Mouse (Mus musculus): Measurements from ENCODE around the gene Ccdc74a. TPM values are rescaled to one million over a fixed set of nuclear protein-coding genes. Genes with fewer than 3 reads are reported as not detected.

Ccdc74a gene
- polyA plus RNA-seq, 1 experiment from 2014 or later, result 9.4 TPM

- H3K4me3 ChIP-seq (ENCODE audit: low read depth, low read length), result no peak overlapping the region
- H3K27me3 ChIP-seq (replicated peaks; ENCODE audit: control insufficient read depth, insufficient read depth, low read length), result no peaks in the 10 kb centered on the region
- ATAC-seq, result peak; percentile 90
- no peaks in the 10 kb centered on the region for H3K9me3 ChIP-seq (ENCODE audit: control insufficient read depth)
- H3K4me2 ChIP-seq (replicated peaks; ENCODE audit: low read depth), result no peak overlapping the region
- 35% methylated on average over 5 of the region's 5 CpGs for WGBS
- no peaks in the 10 kb centered on the region for H3K4me1 ChIP-seq (replicated peaks; ENCODE audit: control insufficient read depth, insufficient read depth, low read length)
- peaks cover 74% of the 10 kb centered on the region for H3K36me3 ChIP-seq (ENCODE audit: control insufficient read depth, insufficient read depth)
- no peak overlapping the region for H3K9ac ChIP-seq (ENCODE audit: low read depth, low read length)
- peak overlapping the region; percentile 83 for H3K27ac ChIP-seq (ENCODE audit: low read depth, low read length)
- TF ChIP-seq CTCF (IDR thresholded peaks at IDR 0.05; ENCODE audit: low read depth), result no peak
Observed at GRCm38 (mm10) chr16:17656212-17656871, 10.1 kb downstream of the Ccdc74a start.

GRCm38 (mm10) chr16:17665568-17665967, 19.3 kb downstream of the Ccdc74a start:
- Histone ChIP-seq H3K36me3 (ENCODE audit: control insufficient read depth, insufficient read depth) (peaks cover 57% of the 10 kb centered on the region), H3K4me3 (ENCODE audit: low read depth, low read length) (no peak overlapping the region), H3K27ac (ENCODE audit: low read depth, low read length) (no peak overlapping the region), H3K9me3 (ENCODE audit: control insufficient read depth) (no peaks in the 10 kb centered on the region), H3K9ac (ENCODE audit: low read depth, low read length) (no peak overlapping the region), H3K4me2 (replicated peaks; ENCODE audit: low read depth) (no peak overlapping the region), H3K27me3 (replicated peaks; ENCODE audit: control insufficient read depth, insufficient read depth, low read length) (no peaks in the 10 kb centered on the region), H3K4me1 (replicated peaks; ENCODE audit: control insufficient read depth, insufficient read depth, low read length) (no peaks in the 10 kb centered on the region)
- no peak for ATAC-seq
- no peak for TF ChIP-seq CTCF (IDR thresholded peaks at IDR 0.05; ENCODE audit: low read depth)

DNA sequence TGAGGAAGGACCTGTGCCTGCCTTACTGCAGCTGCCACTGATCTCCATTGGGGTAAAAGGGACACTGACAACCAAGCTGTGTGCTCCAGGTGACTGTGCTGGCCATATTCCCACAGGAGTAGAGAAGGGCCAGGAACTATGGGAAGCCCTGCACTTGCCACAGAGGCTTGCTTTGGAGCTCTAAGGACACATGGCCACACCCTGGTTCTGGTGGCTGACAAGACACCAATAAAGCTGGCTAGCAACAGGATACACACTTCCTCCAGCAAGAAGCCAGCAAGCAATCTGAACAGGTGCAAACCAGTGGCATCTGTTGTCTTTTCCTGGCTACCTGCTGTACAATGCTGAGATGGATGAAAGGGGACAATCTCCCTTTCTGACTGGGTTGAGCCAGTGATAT, 23.6 kb downstream of the Ccdc74a start:
- Histone ChIP-seq H3K27me3 (replicated peaks; ENCODE audit: control insufficient read depth, insufficient read depth, low read length) (no peaks in the 10 kb centered on the region), H3K9ac (ENCODE audit: low read depth, low read length) (no peak overlapping the region), H3K27ac (ENCODE audit: low read depth, low read length) (no peak overlapping the region; the same call in 1 of the 2 replicates), H3K4me1 (replicated peaks; ENCODE audit: control insufficient read depth, insufficient read depth, low read length) (no peaks in the 10 kb centered on the region), H3K36me3 (ENCODE audit: control insufficient read depth, insufficient read depth) (peaks cover 70% of the 10 kb centered on the region), H3K9me3 (ENCODE audit: control insufficient read depth) (no peaks in the 10 kb centered on the region), H3K4me3 (ENCODE audit: low read depth, low read length) (no peak overlapping the region), H3K4me2 (replicated peaks; ENCODE audit: low read depth) (no peak overlapping the region)
- ATAC-seq, result no peak
- TF ChIP-seq CTCF (IDR thresholded peaks at IDR 0.05; ENCODE audit: low read depth), result no peak

DNA sequence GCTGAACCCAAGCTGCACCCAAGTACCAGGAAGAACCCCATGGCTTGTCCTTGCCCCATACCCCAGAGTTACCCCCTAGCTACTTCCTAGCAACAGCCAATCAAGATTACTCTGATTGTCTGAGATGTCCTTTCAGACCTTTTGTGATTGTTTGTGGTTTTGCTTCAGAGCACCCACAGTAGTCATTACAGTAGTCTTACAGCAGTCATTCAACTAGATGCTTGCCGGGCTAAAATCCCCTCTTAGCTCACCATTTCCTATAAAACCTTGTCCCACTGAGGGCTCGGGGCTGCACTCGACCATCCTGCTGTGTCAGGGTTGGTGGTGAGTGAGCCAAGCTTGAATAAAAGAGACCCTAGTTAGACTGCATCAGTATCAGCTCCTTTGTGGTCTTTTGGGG, 48.6 kb downstream of the Ccdc74a start:
- H3K9ac ChIP-seq (ENCODE audit: low read depth, low read length), result no peak overlapping the region
- no peak for ATAC-seq
- WGBS, result 90% methylated on average over 3 of the region's 3 CpGs
- H3K27me3 ChIP-seq (replicated peaks; ENCODE audit: control insufficient read depth, insufficient read depth, low read length), result no peaks in the 10 kb centered on the region
- H3K9me3 ChIP-seq (ENCODE audit: control insufficient read depth), result no peaks in the 10 kb centered on the region
- H3K4me2 ChIP-seq (replicated peaks; ENCODE audit: low read depth), result no peak overlapping the region
- H3K27ac ChIP-seq (ENCODE audit: low read depth, low read length), result no peak overlapping the region
- TF ChIP-seq CTCF (IDR thresholded peaks at IDR 0.05; ENCODE audit: low read depth), result no peak
- peaks cover 28% of the 10 kb centered on the region for H3K36me3 ChIP-seq (ENCODE audit: control insufficient read depth, insufficient read depth)
- no peak overlapping the region for H3K4me3 ChIP-seq (ENCODE audit: low read depth, low read length)
- H3K4me1 ChIP-seq (replicated peaks; ENCODE audit: control insufficient read depth, insufficient read depth, low read length), result no peaks in the 10 kb centered on the region; the same call in 1 of the 2 replicates

Other genes starting within 250 kb of the Ccdc74a start
- gene Snap29, start 240.5 kb upstream of the Ccdc74a start, polyA plus RNA-seq (2015; fragmentation: Nextera tagmentation; extraction: Ambion mirVana), result 15.5 and 16.8 TPM in 2 replicates
- 20.5 and 23.3 TPM in 2 replicates for gene Pi4ka, start 240.2 kb upstream of the Ccdc74a start, polyA plus RNA-seq (2015; fragmentation: Nextera tagmentation; extraction: Ambion mirVana)
- gene Crkl, start 194.5 kb upstream of the Ccdc74a start, polyA plus RNA-seq (2015; fragmentation: Nextera tagmentation; extraction: Ambion mirVana), result 29.9 and 36.9 TPM in 2 replicates
- gene Aifm3, start 156.9 kb upstream of the Ccdc74a start, polyA plus RNA-seq (2015; fragmentation: Nextera tagmentation; extraction: Ambion mirVana), result 7.2 and 8.6 TPM in 2 replicates
- 129 and 137 TPM in 2 replicates for gene Lztr1, start 137.8 kb upstream of the Ccdc74a start, polyA plus RNA-seq (2015; fragmentation: Nextera tagmentation; extraction: Ambion mirVana)
- gene Thap7, start 115.3 kb upstream of the Ccdc74a start, polyA plus RNA-seq (2015; fragmentation: Nextera tagmentation; extraction: Ambion mirVana), result 65.1 and 67.4 TPM in 2 replicates
- gene Lrrc74b, start 85.2 kb upstream of the Ccdc74a start, polyA plus RNA-seq (2015; fragmentation: Nextera tagmentation; extraction: Ambion mirVana), result 0.44 and 0.80 TPM in 2 replicates
- gene P2rx6, start 84.6 kb upstream of the Ccdc74a start, polyA plus RNA-seq (2015; fragmentation: Nextera tagmentation; extraction: Ambion mirVana), result 0.73 and 1.1 TPM in 2 replicates
- 28.3 and 31.0 TPM in 2 replicates for gene Slc7a4, start 63.3 kb upstream of the Ccdc74a start, polyA plus RNA-seq (2015; fragmentation: Nextera tagmentation; extraction: Ambion mirVana)
- 8.7 and 9.0 TPM in 2 replicates for gene Smpd4, start 27.1 kb upstream of the Ccdc74a start, polyA plus RNA-seq (2015; fragmentation: Nextera tagmentation; extraction: Ambion mirVana)
- 26.6 TPM in 2 replicates for gene Med15, start 86.4 kb downstream of the Ccdc74a start, polyA plus RNA-seq (2015; fragmentation: Nextera tagmentation; extraction: Ambion mirVana)
- 29.0 and 29.9 TPM in 2 replicates for gene Klhl22, start 113.1 kb downstream of the Ccdc74a start, polyA plus RNA-seq (2015; fragmentation: Nextera tagmentation; extraction: Ambion mirVana)
- 6.3 and 6.9 TPM in 2 replicates for gene Scarf2, start 150.8 kb downstream of the Ccdc74a start, polyA plus RNA-seq (2015; fragmentation: Nextera tagmentation; extraction: Ambion mirVana)
- gene B830017H08Rik, start 186.7 kb downstream of the Ccdc74a start, polyA plus RNA-seq (2015; fragmentation: Nextera tagmentation; extraction: Ambion mirVana), result not detected in 2 replicates
- 0.39 and 0.59 TPM in 2 replicates for gene Car15, start 191.9 kb downstream of the Ccdc74a start, polyA plus RNA-seq (2015; fragmentation: Nextera tagmentation; extraction: Ambion mirVana)
- gene Gm20518, start 245.2 kb downstream of the Ccdc74a start, polyA plus RNA-seq (2015; fragmentation: Nextera tagmentation; extraction: Ambion mirVana), result not detected in 2 replicates
- gene Tssk1, start 247.8 kb downstream of the Ccdc74a start, polyA plus RNA-seq (2015; fragmentation: Nextera tagmentation; extraction: Ambion mirVana), result 0.04 TPM in 1 of 2 replicates, not detected in the other